Mouse (Mus musculus) spleen, adult 2 months (tissue): ENCODE measurements around the gene Serpina3n.

Source experiments
- CTCF ChIP-seq: fragments of 200-500 bp; IDR thresholded peaks from 2 replicates; pipeline ENCODE4 v1.5.1; 2011; ENCODE audit warnings: mild to moderate bottlenecking, inconsistent platforms; ENCODE audit not compliant: insufficient read depth, insufficient read length, insufficient replicate concordance; ENCODE audit errors: extremely low read depth
- POLR2A ChIP-seq: fragments of 200-500 bp; IDR thresholded peaks from 2 replicates; pipeline ENCODE4 v1.6.1; 2011; ENCODE audit warnings: low read depth, low read length, inconsistent platforms

DNA sequence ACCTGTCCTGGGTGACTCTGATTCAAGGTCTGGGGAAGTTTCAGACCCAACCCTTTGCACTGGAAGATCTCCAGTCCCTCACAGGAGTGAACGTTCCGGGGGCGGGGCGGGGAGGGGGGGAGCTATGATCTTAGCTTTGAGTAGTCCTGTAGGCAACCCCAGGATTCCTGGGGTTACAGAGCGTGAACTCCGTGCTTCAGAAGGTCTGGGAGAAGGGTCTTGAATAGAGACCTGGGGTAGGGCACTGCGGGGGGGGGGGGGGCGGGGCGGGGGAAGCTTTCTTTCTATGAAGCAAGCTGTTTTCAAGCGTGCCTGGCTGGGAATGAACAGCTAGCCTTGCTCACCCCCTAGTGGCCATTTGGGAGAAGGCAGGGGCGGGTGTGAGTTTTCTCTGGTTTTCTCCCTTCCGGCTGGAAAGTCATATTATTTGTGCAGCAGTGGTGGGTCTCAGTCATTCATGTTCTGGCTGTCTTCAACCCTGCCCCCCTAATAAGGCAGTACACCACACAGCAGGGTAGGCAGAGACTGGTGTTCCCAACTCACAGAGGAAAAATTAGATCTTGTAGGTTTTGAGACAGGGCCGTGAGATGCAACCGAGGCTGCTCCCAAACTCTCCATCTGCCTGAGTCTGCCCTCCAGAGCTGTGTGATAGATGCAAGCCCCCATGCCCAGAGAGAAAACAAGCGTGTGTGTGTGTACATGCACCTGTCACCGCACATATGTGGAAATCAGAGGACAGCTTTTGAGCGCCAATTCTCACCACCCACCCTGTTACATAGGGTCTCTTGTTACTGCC is 12.0 kb downstream of the Serpina3n start:
- TF ChIP-seq CTCF (peak; percentile 82; the same call in 1 of the 2 replicates), POLR2A (no peak)
